Mouse (Mus musculus): Measurements from ENCODE around the gene Ppp1r21. TPM values are rescaled to one million over a fixed set of nuclear protein-coding genes. Genes with fewer than 3 reads are reported as not detected.

Ppp1r21 gene
- polyA plus RNA-seq, 1 experiment from 2014 or later: 29.5 TPM

DNA sequence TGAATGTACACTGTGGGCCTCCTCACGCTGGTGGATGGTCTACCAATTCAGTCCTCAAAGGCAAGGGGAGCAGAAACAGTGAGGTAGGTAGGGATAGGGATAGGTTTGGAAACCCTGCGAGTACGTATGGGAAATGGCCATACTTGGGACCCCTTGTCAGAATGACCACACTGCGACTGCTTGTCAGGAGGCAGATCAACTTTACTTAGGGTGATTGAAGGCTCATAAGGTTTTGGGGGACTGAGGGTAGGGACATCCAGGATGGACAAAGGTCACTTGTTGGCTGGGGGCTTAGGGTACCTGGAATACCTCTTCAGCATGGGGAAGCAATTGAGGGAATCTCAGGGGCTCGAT, 37.8 kb upstream of the Ppp1r21 start:
- Histone ChIP-seq H3K36me3 (ENCODE audit: control insufficient read depth, insufficient read depth, low read length) (peaks cover 23% of the 10 kb centered on the region; the same call in 1 of the 2 replicates), H3K4me2 (ENCODE audit: low read length) (no peak overlapping the region), H3K9ac (ENCODE audit: low read length) (no peak overlapping the region), H3K4me3 (ENCODE audit: low read depth, low read length) (no peak overlapping the region), H3K4me1 (replicated peaks; ENCODE audit: control insufficient read depth, insufficient read depth, low read length) (no peaks in the 10 kb centered on the region), H3K27me3 (replicated peaks; ENCODE audit: control insufficient read depth, insufficient read depth, low read length) (no peaks in the 10 kb centered on the region), H3K9me3 (ENCODE audit: control insufficient read depth, low read length) (no peaks in the 10 kb centered on the region), H3K27ac (ENCODE audit: low read depth) (no peak overlapping the region)
- no peak for ATAC-seq (replicated peaks; ENCODE audit: low FRiP score, low TSS enrichment, low read depth)
- 96% methylated on average over 5 of the region's 5 CpGs for WGBS
- DNase-seq (ENCODE audit: low spot score): no peak

GRCm38 (mm10) chr17:88493551-88493950, 36.4 kb upstream of the Ppp1r21 start:
- 85% methylated on average over 9 of the region's 9 CpGs for WGBS
- ATAC-seq (replicated peaks; ENCODE audit: low FRiP score, low TSS enrichment, low read depth) (no peak), DNase-seq (ENCODE audit: low spot score) (peak; percentile 15)
- Histone ChIP-seq H3K9me3 (ENCODE audit: control insufficient read depth, low read length) (no peaks in the 10 kb centered on the region), H3K27ac (ENCODE audit: low read depth) (no peak overlapping the region), H3K4me1 (replicated peaks; ENCODE audit: control insufficient read depth, insufficient read depth, low read length) (no peaks in the 10 kb centered on the region), H3K27me3 (replicated peaks; ENCODE audit: control insufficient read depth, insufficient read depth, low read length) (no peaks in the 10 kb centered on the region), H3K4me3 (ENCODE audit: low read depth, low read length) (no peak overlapping the region), H3K4me2 (ENCODE audit: low read length) (no peak overlapping the region), H3K36me3 (ENCODE audit: control insufficient read depth, insufficient read depth, low read length) (peaks cover 20% of the 10 kb centered on the region; the same call in 1 of the 2 replicates), H3K9ac (ENCODE audit: low read length) (no peak overlapping the region)

DNA sequence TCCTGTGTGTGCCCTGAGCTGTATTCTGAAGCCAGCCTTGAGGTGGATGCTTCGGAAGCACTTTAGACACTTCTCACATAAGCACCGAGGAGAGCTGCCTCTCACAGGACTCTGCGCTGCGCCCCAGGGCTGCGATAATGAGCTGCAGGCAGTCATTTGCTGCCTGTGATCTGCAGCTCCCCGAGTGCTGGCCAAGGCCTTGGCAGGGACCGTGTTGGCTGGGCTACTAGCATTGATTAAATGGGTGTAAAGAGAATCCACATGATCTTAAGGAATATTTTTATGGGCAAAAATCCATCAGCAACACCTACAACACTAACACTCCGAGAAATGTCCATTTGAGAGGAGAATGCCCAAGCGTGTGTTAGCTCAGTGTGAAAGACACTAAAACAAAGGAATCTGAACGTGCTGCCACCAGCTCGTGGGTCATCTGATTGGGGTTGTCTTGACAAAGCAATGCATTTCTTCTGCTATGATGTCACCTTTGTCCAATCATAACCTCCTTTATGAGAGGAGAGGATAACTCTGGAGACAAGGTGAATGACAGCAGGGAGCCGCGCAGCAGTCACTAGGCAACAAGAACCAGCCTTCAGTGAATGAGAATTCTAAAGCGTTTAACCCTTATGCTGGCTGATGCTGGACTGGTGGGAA, 35.7 kb upstream of the Ppp1r21 start:
- Histone ChIP-seq H3K9ac (ENCODE audit: low read length) (no peak overlapping the region), H3K4me3 (ENCODE audit: low read depth, low read length) (no peak overlapping the region), H3K27me3 (replicated peaks; ENCODE audit: control insufficient read depth, insufficient read depth, low read length) (no peaks in the 10 kb centered on the region), H3K4me2 (ENCODE audit: low read length) (no peak overlapping the region), H3K4me1 (replicated peaks; ENCODE audit: control insufficient read depth, insufficient read depth, low read length) (no peaks in the 10 kb centered on the region), H3K36me3 (ENCODE audit: control insufficient read depth, insufficient read depth, low read length) (peaks cover 20% of the 10 kb centered on the region; the same call in 1 of the 2 replicates), H3K27ac (ENCODE audit: low read depth) (no peak overlapping the region), H3K9me3 (ENCODE audit: control insufficient read depth, low read length) (no peaks in the 10 kb centered on the region)
- DNase-seq (ENCODE audit: low spot score) (peak; percentile 49), ATAC-seq (replicated peaks; ENCODE audit: low FRiP score, low TSS enrichment, low read depth) (no peak; the same call in 1 of the 2 replicates)
- 71% methylated on average over 14 of the region's 14 CpGs for WGBS

DNA sequence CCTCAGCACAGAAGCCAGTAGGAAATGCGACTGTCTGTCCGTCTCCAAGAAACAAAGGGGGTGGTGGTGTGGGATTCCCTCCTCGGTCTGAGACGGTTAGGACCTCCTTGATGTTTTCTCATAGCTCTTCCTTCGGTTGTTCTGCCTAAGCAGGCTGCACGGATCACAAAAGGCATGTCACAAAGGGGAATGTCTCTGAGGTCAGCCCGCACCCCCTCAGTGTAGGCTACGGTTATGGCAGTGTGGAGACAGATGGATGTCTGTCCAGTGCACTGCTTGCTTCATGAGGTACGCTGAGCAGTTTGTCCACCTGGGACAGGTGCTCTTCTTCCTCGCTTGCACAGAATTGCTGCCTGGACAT, 35.2 kb upstream of the Ppp1r21 start:
- Histone ChIP-seq H3K4me3 (ENCODE audit: low read depth, low read length) (no peak overlapping the region), H3K27ac (ENCODE audit: low read depth) (no peak overlapping the region), H3K9me3 (ENCODE audit: control insufficient read depth, low read length) (no peaks in the 10 kb centered on the region), H3K9ac (ENCODE audit: low read length) (no peak overlapping the region), H3K36me3 (ENCODE audit: control insufficient read depth, insufficient read depth, low read length) (peaks cover 20% of the 10 kb centered on the region; the same call in 1 of the 2 replicates), H3K4me1 (replicated peaks; ENCODE audit: control insufficient read depth, insufficient read depth, low read length) (no peaks in the 10 kb centered on the region), H3K4me2 (ENCODE audit: low read length) (no peak overlapping the region), H3K27me3 (replicated peaks; ENCODE audit: control insufficient read depth, insufficient read depth, low read length) (no peaks in the 10 kb centered on the region)
- ATAC-seq (replicated peaks; ENCODE audit: low FRiP score, low TSS enrichment, low read depth): no peak
- 80% methylated on average over 10 of the region's 10 CpGs for WGBS
- no peak for DNase-seq (ENCODE audit: low spot score)

GRCm38 (mm10) chr17:88498090-88498682, 31.7 kb upstream of the Ppp1r21 start:
- Histone ChIP-seq H3K4me1 (replicated peaks; ENCODE audit: control insufficient read depth, insufficient read depth, low read length) (no peaks in the 10 kb centered on the region), H3K27ac (ENCODE audit: low read depth) (no peak overlapping the region), H3K4me3 (ENCODE audit: low read depth, low read length) (no peak overlapping the region), H3K27me3 (replicated peaks; ENCODE audit: control insufficient read depth, insufficient read depth, low read length) (no peaks in the 10 kb centered on the region), H3K9ac (ENCODE audit: low read length) (no peak overlapping the region), H3K4me2 (ENCODE audit: low read length) (no peak overlapping the region), H3K9me3 (ENCODE audit: control insufficient read depth, low read length) (no peaks in the 10 kb centered on the region), H3K36me3 (ENCODE audit: control insufficient read depth, insufficient read depth, low read length) (0 out of 2 replicates have a peak, but pooled peaks cover 4% of the 10 kb centered on the region)
- ATAC-seq (replicated peaks; ENCODE audit: low FRiP score, low TSS enrichment, low read depth): no peak
- no peak for DNase-seq (ENCODE audit: low spot score)
- WGBS: 79% methylated on average over 5 of the region's 5 CpGs

GRCm38 (mm10) chr17:88504056-88504455, 25.9 kb upstream of the Ppp1r21 start:
- Histone ChIP-seq H3K4me1 (replicated peaks; ENCODE audit: control insufficient read depth, insufficient read depth, low read length) (peaks cover 11% of the 10 kb centered on the region), H3K4me3 (ENCODE audit: low read depth, low read length) (no peak overlapping the region), H3K27ac (ENCODE audit: low read depth) (peak overlapping the region; percentile 51), H3K9ac (ENCODE audit: low read length) (no peak overlapping the region), H3K9me3 (ENCODE audit: control insufficient read depth, low read length) (no peaks in the 10 kb centered on the region), H3K27me3 (replicated peaks; ENCODE audit: control insufficient read depth, insufficient read depth, low read length) (no peaks in the 10 kb centered on the region), H3K36me3 (ENCODE audit: control insufficient read depth, insufficient read depth, low read length) (no peaks in the 10 kb centered on the region), H3K4me2 (ENCODE audit: low read length) (no peak overlapping the region)
- no peak for DNase-seq (ENCODE audit: low spot score)
- no peak for ATAC-seq (replicated peaks; ENCODE audit: low FRiP score, low TSS enrichment, low read depth)
- WGBS: 88% methylated on average over 13 of the region's 13 CpGs

DNA sequence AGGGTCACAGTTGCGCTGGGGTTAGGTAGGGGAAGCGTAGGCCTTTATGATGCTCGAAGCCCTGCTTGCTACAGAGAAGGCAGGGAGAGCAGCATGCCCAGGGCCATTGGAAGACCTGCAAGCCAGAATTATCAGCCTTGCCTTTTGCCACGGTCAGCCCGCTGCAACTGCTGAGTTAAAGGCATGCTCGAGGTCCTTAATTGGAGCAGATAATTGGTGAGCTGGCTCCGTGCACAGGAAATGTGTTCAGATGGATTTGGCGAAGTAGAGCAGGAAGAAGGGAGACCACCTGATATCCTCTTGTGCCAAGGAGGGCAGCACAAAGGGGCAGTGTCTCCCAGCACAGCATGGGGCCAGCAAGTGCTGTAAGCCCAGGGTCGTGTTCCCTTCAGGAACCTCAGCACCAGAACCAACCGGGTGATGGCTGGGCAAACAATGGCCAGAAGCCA, 24.6 kb upstream of the Ppp1r21 start:
- H3K27ac ChIP-seq (ENCODE audit: low read depth): peak overlapping the region; percentile 44; the same call in 1 of the 2 replicates
- DNase-seq (ENCODE audit: low spot score): no peak
- H3K4me1 ChIP-seq (replicated peaks; ENCODE audit: control insufficient read depth, insufficient read depth, low read length): peaks cover 14% of the 10 kb centered on the region
- H3K27me3 ChIP-seq (replicated peaks; ENCODE audit: control insufficient read depth, insufficient read depth, low read length): no peaks in the 10 kb centered on the region
- H3K9me3 ChIP-seq (ENCODE audit: control insufficient read depth, low read length): no peaks in the 10 kb centered on the region
- H3K4me3 ChIP-seq (ENCODE audit: low read depth, low read length): no peak overlapping the region
- H3K4me2 ChIP-seq (ENCODE audit: low read length): no peak overlapping the region
- no peak for ATAC-seq (replicated peaks; ENCODE audit: low FRiP score, low TSS enrichment, low read depth)
- no peak overlapping the region for H3K9ac ChIP-seq (ENCODE audit: low read length)
- no peaks in the 10 kb centered on the region for H3K36me3 ChIP-seq (ENCODE audit: control insufficient read depth, insufficient read depth, low read length)
- 57% methylated on average over 10 of the region's 10 CpGs for WGBS

GRCm38 (mm10) chr17:88505941-88506340, 24.0 kb upstream of the Ppp1r21 start:
- Histone ChIP-seq H3K27me3 (replicated peaks; ENCODE audit: control insufficient read depth, insufficient read depth, low read length) (no peaks in the 10 kb centered on the region), H3K36me3 (ENCODE audit: control insufficient read depth, insufficient read depth, low read length) (no peaks in the 10 kb centered on the region), H3K4me3 (ENCODE audit: low read depth, low read length) (no peak overlapping the region), H3K9me3 (ENCODE audit: control insufficient read depth, low read length) (no peaks in the 10 kb centered on the region), H3K27ac (ENCODE audit: low read depth) (no peak overlapping the region; the same call in 1 of the 2 replicates), H3K4me1 (replicated peaks; ENCODE audit: control insufficient read depth, insufficient read depth, low read length) (peaks cover 14% of the 10 kb centered on the region), H3K9ac (ENCODE audit: low read length) (no peak overlapping the region), H3K4me2 (ENCODE audit: low read length) (no peak overlapping the region)
- 91% methylated on average over 15 of the region's 15 CpGs for WGBS
- no peak for DNase-seq (ENCODE audit: low spot score)
- ATAC-seq (replicated peaks; ENCODE audit: low FRiP score, low TSS enrichment, low read depth): no peak

DNA sequence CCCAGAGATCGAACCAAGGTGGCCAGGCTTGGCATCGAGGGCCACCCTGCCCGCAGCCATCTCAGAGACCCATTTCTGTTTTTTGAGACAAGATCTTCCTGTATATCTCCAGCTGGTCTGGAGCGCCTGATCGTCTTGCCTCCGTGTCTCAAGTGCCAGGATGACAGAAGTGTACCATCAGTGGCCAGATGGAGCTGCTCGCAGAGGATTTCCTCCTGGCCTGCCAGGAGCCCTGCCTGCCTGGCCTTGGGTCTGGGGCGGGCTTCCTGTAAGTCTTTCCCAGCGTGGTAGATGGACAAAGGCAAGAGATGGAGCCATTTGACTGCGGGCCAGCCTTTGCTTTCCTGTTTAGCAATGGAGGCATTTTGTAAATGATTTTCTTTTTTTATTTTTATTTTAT, 22.5 kb upstream of the Ppp1r21 start:
- Histone ChIP-seq H3K9ac (ENCODE audit: low read length) (no peak overlapping the region), H3K27me3 (replicated peaks; ENCODE audit: control insufficient read depth, insufficient read depth, low read length) (no peaks in the 10 kb centered on the region), H3K9me3 (ENCODE audit: control insufficient read depth, low read length) (no peaks in the 10 kb centered on the region), H3K4me1 (replicated peaks; ENCODE audit: control insufficient read depth, insufficient read depth, low read length) (peaks cover 14% of the 10 kb centered on the region), H3K27ac (ENCODE audit: low read depth) (no peak overlapping the region), H3K4me2 (ENCODE audit: low read length) (no peak overlapping the region), H3K36me3 (ENCODE audit: control insufficient read depth, insufficient read depth, low read length) (no peaks in the 10 kb centered on the region), H3K4me3 (ENCODE audit: low read depth, low read length) (no peak overlapping the region)
- WGBS: 82% methylated on average over 10 of the region's 10 CpGs
- no peak for DNase-seq (ENCODE audit: low spot score)
- ATAC-seq (replicated peaks; ENCODE audit: low FRiP score, low TSS enrichment, low read depth): no peak

Data from intestine, embryonic 14.5 days (tissue).